Mouse (Mus musculus) layer of hippocampus, postnatal 14 days (tissue): ENCODE results near the gene Actn1. TPM values are rescaled to one million over a fixed set of nuclear protein-coding genes. Genes with fewer than 3 reads are reported as not detected.

ENCODE experiments used
- DNase-seq, 2 experiments: peaks; one replicate each; pipeline ENCODE4 v3.0.0; 2021 to 2022; ENCODE audit warnings: low spot score in 2 of 2, mixed read lengths in 1 of 2
- total RNA-seq, 2 experiments: library from RNA; stranded (reverse); gene quantifications; 2 replicates each; pipeline ENCODE4 v1.2.3; 2021

Actn1 gene
- total RNA-seq, 2 experiments from 2014 or later: 86.0 to 91.2 TPM

GRCm38 (mm10) chr12:80229010-80229800 lies 31.0 kb downstream of the Actn1 start:
- DNase-seq: no peak

- DNase-seq: no peak
These were observed 31.8 kb downstream of the Actn1 start for GRCm38 (mm10) chr12:80228356-80228755.

GRCm38 (mm10) chr12:80227835-80228234 lies 32.3 kb downstream of the Actn1 start:
- no peak for DNase-seq

GRCm38 (mm10) chr12:80226101-80226500 lies 34.1 kb downstream of the Actn1 start:
- DNase-seq: no peak

- DNase-seq: no peak
These were observed 35.9 kb downstream of the Actn1 start for GRCm38 (mm10) chr12:80224241-80224731.

- no peak for DNase-seq
These were observed 36.7 kb downstream of the Actn1 start for GRCm38 (mm10) chr12:80223511-80223910.

GRCm38 (mm10) chr12:80222473-80222872 lies 37.7 kb downstream of the Actn1 start:
- DNase-seq: no peak

- no peak for DNase-seq
These were observed 39.7 kb downstream of the Actn1 start for GRCm38 (mm10) chr12:80220260-80221038.

GRCm38 (mm10) chr12:80218784-80219183 lies 41.4 kb downstream of the Actn1 start:
- no peak for DNase-seq

- no peak for DNase-seq
These were observed 42.0 kb downstream of the Actn1 start for GRCm38 (mm10) chr12:80218045-80218611.

- DNase-seq: no peak
These were observed 43.1 kb downstream of the Actn1 start for GRCm38 (mm10) chr12:80217049-80217448.

GRCm38 (mm10) chr12:80216258-80216881 lies 43.8 kb downstream of the Actn1 start:
- DNase-seq: no peak

GRCm38 (mm10) chr12:80213810-80214209 lies 46.4 kb downstream of the Actn1 start:
- no peak for DNase-seq

GRCm38 (mm10) chr12:80213263-80213662 lies 46.9 kb downstream of the Actn1 start:
- no peak for DNase-seq

- DNase-seq: no peak
These were observed 49.2 kb downstream of the Actn1 start for GRCm38 (mm10) chr12:80210791-80211612.

- no peak for DNase-seq
These were observed 50.3 kb downstream of the Actn1 start for GRCm38 (mm10) chr12:80209914-80210313.

GRCm38 (mm10) chr12:80208126-80208820 lies 51.9 kb downstream of the Actn1 start:
- DNase-seq: no peak

GRCm38 (mm10) chr12:80203284-80203683 lies 56.9 kb downstream of the Actn1 start:
- peak in 1 of 2 experiments; percentile 12 for DNase-seq

- DNase-seq: no peak
These were observed 60.4 kb downstream of the Actn1 start for GRCm38 (mm10) chr12:80199738-80200137.

GRCm38 (mm10) chr12:80198487-80198886 lies 61.7 kb downstream of the Actn1 start:
- DNase-seq: peak; percentile 41 to 74
